26 mouse cellular contexts compared by ENCODE assay signal in genomic region chr12:105572622-105573021, GRCm38 (mm10). TPM values are rescaled to one million over a fixed set of nuclear protein-coding genes. Genes with fewer than 3 reads are reported as not detected.
"Had no signal": no experiment of that assay in that cellular context is flagged by ENCODE, and none has a peak within 500 bp of the region (broad histone marks: within the 10 kb centered on the region; RNA-seq: fewer than 3 reads in every experiment).

No protein-coding gene starts in this region.

- DNase-seq: kidney, adult 2 months; kidney, postnatal 10 days; kidney, postnatal 36 days; layer of hippocampus, postnatal 36 days; liver, embryonic 13.5 days; lung, adult 2 months; lung, postnatal 36 days; right cerebral cortex, adult 18-20 months; right cerebral cortex, postnatal 14 days; right cerebral cortex, postnatal 4 days; thymus, adult 18-20 months; thymus, postnatal 36 days had no signal

- ATAC-seq: intestine, postnatal 0 days; midbrain, embryonic 15.5 days had no signal

- H3K4me1 ChIP-seq: kidney, embryonic 15.5 days; limb, embryonic 10.5 days; limb, embryonic 13.5 days; liver, embryonic 13.5 days; midbrain, embryonic 12.5 days; midbrain, embryonic 15.5 days; neural tube, embryonic 12.5 days; neural tube, embryonic 15.5 days had no signal

- H3K4me2 ChIP-seq: kidney, embryonic 15.5 days; limb, embryonic 13.5 days; liver, embryonic 13.5 days; midbrain, embryonic 12.5 days; midbrain, embryonic 15.5 days; neural tube, embryonic 12.5 days; neural tube, embryonic 15.5 days had no signal

- H3K9me3 ChIP-seq: kidney, embryonic 15.5 days; limb, embryonic 10.5 days; limb, embryonic 13.5 days; liver, embryonic 13.5 days; midbrain, embryonic 12.5 days; midbrain, embryonic 15.5 days; neural tube, embryonic 12.5 days; neural tube, embryonic 15.5 days had no signal

- H3K27me3 ChIP-seq: kidney, embryonic 15.5 days; limb, embryonic 13.5 days; liver, embryonic 13.5 days; midbrain, embryonic 12.5 days; midbrain, embryonic 15.5 days; neural tube, embryonic 12.5 days; neural tube, embryonic 15.5 days had no signal

- H3K4me3 ChIP-seq: kidney, embryonic 15.5 days; left cerebral cortex, adult 2 months; limb, embryonic 10.5 days; limb, embryonic 13.5 days; liver, embryonic 13.5 days; midbrain, embryonic 12.5 days; midbrain, embryonic 15.5 days; neural tube, embryonic 12.5 days; neural tube, embryonic 15.5 days had no signal

- H3K36me3 ChIP-seq: kidney, embryonic 15.5 days; limb, embryonic 10.5 days; limb, embryonic 13.5 days; liver, embryonic 13.5 days; midbrain, embryonic 12.5 days; midbrain, embryonic 15.5 days; neural tube, embryonic 12.5 days; neural tube, embryonic 15.5 days had no signal

- H3K27ac ChIP-seq: kidney, embryonic 15.5 days; left cerebral cortex, adult 2 months; limb, embryonic 10.5 days; limb, embryonic 13.5 days; liver, embryonic 13.5 days; midbrain, embryonic 12.5 days; midbrain, embryonic 15.5 days; neural tube, embryonic 12.5 days; neural tube, embryonic 15.5 days had no signal

- H3K9ac ChIP-seq: kidney, embryonic 15.5 days; limb, embryonic 13.5 days; liver, embryonic 13.5 days; midbrain, embryonic 12.5 days; midbrain, embryonic 15.5 days; neural tube, embryonic 12.5 days; neural tube, embryonic 15.5 days had no signal

RNA-seq across cellular contexts. Expression of gene Bdkrb2, which starts 9.6 kb away (rescaled TPM):
- total RNA-seq: megakaryocyte-erythroid progenitor cell, adult 5-6 weeks had no signal
- polyA plus RNA-seq: liver, adult 2 months; liver, embryonic 13.5 days had no signal

RNA-seq across cellular contexts. Expression of gene Bdkrb1, which starts 30.3 kb away (rescaled TPM):
- total RNA-seq: layer of hippocampus, postnatal 10 days; layer of hippocampus, postnatal 36 days; left cerebral cortex, adult 2 months; left cerebral cortex, postnatal 14 days; liver, adult 2 months; megakaryocyte-erythroid progenitor cell, adult 5-6 weeks had no signal
- polyA plus RNA-seq: kidney, adult 2 months; limb, embryonic 10.5 days; limb, embryonic 13.5 days; liver, adult 2 months; lung, embryonic 16.5 days; midbrain, embryonic 12.5 days; neural tube, embryonic 12.5 days; neural tube, embryonic 15.5 days had no signal
